Mouse (Mus musculus): ENCODE results near the gene Gtf2h1. TPM values are rescaled to one million over a fixed set of nuclear protein-coding genes. Genes with fewer than 3 reads are reported as not detected.
A peak's percentile ranks its signal among the peaks of the same experiment; 100 is the strongest.

Gtf2h1 gene
- polyA plus RNA-seq, 1 experiment from 2014 or later = 51.5 TPM

GRCm38 (mm10) chr7:46843576-46843975, 47.7 kb downstream of the Gtf2h1 start:
- Histone ChIP-seq H3K27me3 (no peaks in the 10 kb centered on the region), H3K4me3 (no peak overlapping the region), H3K27ac (replicated peaks) (no peak overlapping the region), H3K4me1 (peaks cover 31% of the 10 kb centered on the region), H3K4me2 (replicated peaks) (no peak overlapping the region), H3K9me3 (no peaks in the 10 kb centered on the region), H3K36me3 (peaks cover 3% of the 10 kb centered on the region; the same call in 1 of the 2 replicates), H3K9ac (replicated peaks) (no peak overlapping the region)
- WGBS = 88% methylated on average over 4 of the region's 4 CpGs
- ATAC-seq (replicated peaks) = no peak

- Histone ChIP-seq H3K4me2 (replicated peaks) (peak overlapping the region; percentile 90), H3K27ac (replicated peaks) (peak overlapping the region; percentile 87), H3K27me3 (no peaks in the 10 kb centered on the region), H3K4me1 (peaks cover 21% of the 10 kb centered on the region), H3K36me3 (peaks cover 17% of the 10 kb centered on the region), H3K9ac (replicated peaks) (peak overlapping the region; percentile 83), H3K4me3 (peak overlapping the region; percentile 84), H3K9me3 (no peaks in the 10 kb centered on the region)
- WGBS = under 1% methylated on average over 51 of the region's 51 CpGs
- ATAC-seq (replicated peaks) = peak; percentile 87
These were observed 49.5 kb downstream of the Gtf2h1 start for GRCm38 (mm10) chr7:46845211-46845977.

- 0% methylated on average over 36 of the region's 36 CpGs for WGBS
- peak overlapping the region; percentile 84 for H3K4me3 ChIP-seq
- ATAC-seq (replicated peaks) = peak; percentile 57
- H3K9ac ChIP-seq (replicated peaks) = peak overlapping the region; percentile 83
- H3K36me3 ChIP-seq = peaks cover 21% of the 10 kb centered on the region
- H3K4me1 ChIP-seq = peaks cover 21% of the 10 kb centered on the region
- peak overlapping the region; percentile 87 for H3K27ac ChIP-seq (replicated peaks)
- peak overlapping the region; percentile 90 for H3K4me2 ChIP-seq (replicated peaks)
- H3K27me3 ChIP-seq = no peaks in the 10 kb centered on the region
- no peaks in the 10 kb centered on the region for H3K9me3 ChIP-seq
These were observed 50.1 kb downstream of the Gtf2h1 start for GRCm38 (mm10) chr7:46845978-46846485.

- peak; percentile 51 for ATAC-seq (replicated peaks)
- Histone ChIP-seq H3K4me3 (peak overlapping the region; percentile 84), H3K27me3 (no peaks in the 10 kb centered on the region), H3K9ac (replicated peaks) (peak overlapping the region; percentile 83), H3K4me1 (peaks cover 21% of the 10 kb centered on the region), H3K27ac (replicated peaks) (peak overlapping the region; percentile 87), H3K36me3 (peaks cover 28% of the 10 kb centered on the region), H3K9me3 (no peaks in the 10 kb centered on the region), H3K4me2 (replicated peaks) (peak overlapping the region; percentile 90)
- 1% methylated on average over 28 of the region's 28 CpGs for WGBS
These were observed 50.8 kb downstream of the Gtf2h1 start for GRCm38 (mm10) chr7:46846486-46847244.

- WGBS = 79% methylated on average over 5 of the region's 5 CpGs
These were observed 53.4 kb downstream of the Gtf2h1 start for GRCm38 (mm10) chr7:46849287-46849686.

DNA sequence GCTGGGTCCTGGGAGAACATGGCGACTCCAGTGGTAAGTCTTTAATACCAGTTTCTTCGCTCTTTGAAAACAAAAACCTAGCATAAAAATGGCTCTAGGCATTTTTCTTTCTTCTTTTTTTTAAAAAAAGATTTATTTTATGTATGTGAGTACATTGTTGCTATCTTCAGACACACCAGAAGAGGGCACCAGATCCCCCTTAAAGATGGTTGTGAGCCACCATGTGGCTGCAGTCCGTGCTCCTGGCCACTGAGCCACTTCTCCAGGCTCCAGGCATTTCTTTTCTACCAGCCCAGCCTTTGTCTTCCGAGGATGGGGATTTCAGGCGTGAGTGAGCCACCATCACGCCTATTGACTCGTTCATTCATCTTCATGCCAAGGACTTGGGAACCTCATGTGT, 55.1 kb downstream of the Gtf2h1 start:
- Histone ChIP-seq H3K9ac (replicated peaks) (no peak overlapping the region), H3K27me3 (no peaks in the 10 kb centered on the region), H3K36me3 (peaks cover 67% of the 10 kb centered on the region), H3K4me3 (no peak overlapping the region), H3K9me3 (no peaks in the 10 kb centered on the region), H3K27ac (replicated peaks) (no peak overlapping the region), H3K4me1 (peaks cover 15% of the 10 kb centered on the region), H3K4me2 (replicated peaks) (no peak overlapping the region)
- WGBS = 50% methylated on average over 7 of the region's 7 CpGs
- ATAC-seq (replicated peaks) = no peak

More at GRCm38 (mm10) chr7:46849287-46849686, 53.4 kb downstream of the Gtf2h1 start:
- no peaks in the 10 kb centered on the region for H3K9me3 ChIP-seq
- H3K4me3 ChIP-seq = no peak overlapping the region
- peaks cover 52% of the 10 kb centered on the region for H3K36me3 ChIP-seq
- no peak overlapping the region for H3K4me2 ChIP-seq (replicated peaks)
- H3K27me3 ChIP-seq = no peaks in the 10 kb centered on the region
- H3K4me1 ChIP-seq = peaks cover 21% of the 10 kb centered on the region
- ATAC-seq (replicated peaks) = no peak
- H3K9ac ChIP-seq (replicated peaks) = no peak overlapping the region
- no peak overlapping the region for H3K27ac ChIP-seq (replicated peaks)

GRCm38 (mm10) chr7:46852666-46853065, 56.8 kb downstream of the Gtf2h1 start:
- Histone ChIP-seq H3K27ac (replicated peaks) (no peak overlapping the region), H3K27me3 (no peaks in the 10 kb centered on the region), H3K4me2 (replicated peaks) (no peak overlapping the region), H3K36me3 (peaks cover 67% of the 10 kb centered on the region), H3K9me3 (no peaks in the 10 kb centered on the region), H3K9ac (replicated peaks) (no peak overlapping the region), H3K4me1 (0 out of 2 replicates have a peak, but pooled peaks cover 2% of the 10 kb centered on the region), H3K4me3 (no peak overlapping the region)
- 82% methylated on average over 1 of the region's 1 CpGs for WGBS
- ATAC-seq (replicated peaks) = no peak

- Histone ChIP-seq H3K4me2 (replicated peaks) (no peak overlapping the region), H3K4me1 (no peaks in the 10 kb centered on the region), H3K9ac (replicated peaks) (no peak overlapping the region), H3K27ac (replicated peaks) (no peak overlapping the region), H3K27me3 (no peaks in the 10 kb centered on the region), H3K9me3 (no peaks in the 10 kb centered on the region), H3K4me3 (no peak overlapping the region), H3K36me3 (peaks cover 65% of the 10 kb centered on the region)
- no peak for ATAC-seq (replicated peaks)
- WGBS = 80% methylated on average over 9 of the region's 9 CpGs
These were observed 57.5 kb downstream of the Gtf2h1 start for GRCm38 (mm10) chr7:46853365-46853764.

- Histone ChIP-seq H3K27ac (replicated peaks) (no peak overlapping the region), H3K9me3 (no peaks in the 10 kb centered on the region), H3K4me1 (no peaks in the 10 kb centered on the region), H3K27me3 (no peaks in the 10 kb centered on the region), H3K9ac (replicated peaks) (no peak overlapping the region), H3K4me2 (replicated peaks) (no peak overlapping the region), H3K36me3 (peaks cover 46% of the 10 kb centered on the region), H3K4me3 (no peak overlapping the region)
- 72% methylated on average over 7 of the region's 7 CpGs for WGBS
- ATAC-seq (replicated peaks) = no peak
These were observed 60.1 kb downstream of the Gtf2h1 start for GRCm38 (mm10) chr7:46855866-46856560.

DNA sequence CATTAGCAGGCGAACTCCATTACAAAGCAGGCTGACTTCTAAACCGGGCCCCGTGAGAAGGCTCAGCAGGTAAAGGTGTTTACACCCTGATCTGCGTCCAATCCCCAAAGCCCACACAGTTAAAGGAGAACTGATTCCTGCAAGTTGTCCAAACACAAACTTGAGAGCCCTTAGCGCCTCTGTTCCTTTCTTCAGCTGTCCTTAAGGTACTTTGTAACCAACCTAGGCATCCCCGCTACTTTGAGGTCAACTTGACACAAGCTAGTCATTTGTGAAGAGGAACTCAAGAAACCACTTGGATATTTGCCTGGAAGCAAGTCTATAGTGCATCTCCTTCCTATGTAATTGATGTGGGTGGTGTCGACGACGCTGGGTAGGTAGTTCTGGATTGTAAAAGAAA, 61.5 kb downstream of the Gtf2h1 start:
- Histone ChIP-seq H3K9me3 (no peaks in the 10 kb centered on the region), H3K27ac (replicated peaks) (no peak overlapping the region), H3K4me2 (replicated peaks) (no peak overlapping the region), H3K27me3 (no peaks in the 10 kb centered on the region), H3K4me3 (no peak overlapping the region), H3K9ac (replicated peaks) (no peak overlapping the region), H3K4me1 (no peaks in the 10 kb centered on the region), H3K36me3 (peaks cover 34% of the 10 kb centered on the region)
- ATAC-seq (replicated peaks) = no peak
- 81% methylated on average over 9 of the region's 9 CpGs for WGBS

DNA sequence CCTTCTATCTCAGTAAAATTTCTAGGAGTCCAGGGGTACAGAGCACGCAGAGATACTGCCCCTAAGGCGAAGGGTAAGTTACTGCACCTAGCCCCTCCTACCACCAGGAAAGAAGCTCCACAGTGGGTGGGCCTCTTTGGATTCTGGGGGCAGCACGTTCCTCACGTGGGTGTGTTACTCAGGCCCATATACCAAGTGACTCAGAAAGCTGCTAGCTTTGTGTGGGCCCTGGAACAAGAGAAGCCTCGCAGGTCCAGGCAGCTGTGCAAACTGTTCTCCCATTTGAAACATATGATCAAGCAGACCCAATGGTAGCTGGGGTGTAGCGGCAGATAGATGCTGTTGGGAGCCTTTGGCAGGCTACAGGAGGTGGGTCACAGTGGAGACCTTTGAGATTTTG, 63.1 kb downstream of the Gtf2h1 start:
- no peaks in the 10 kb centered on the region for H3K4me1 ChIP-seq
- H3K9me3 ChIP-seq = no peaks in the 10 kb centered on the region
- no peak overlapping the region for H3K27ac ChIP-seq (replicated peaks)
- ATAC-seq (replicated peaks) = no peak
- no peak overlapping the region for H3K9ac ChIP-seq (replicated peaks)
- peaks cover 18% of the 10 kb centered on the region for H3K36me3 ChIP-seq
- H3K27me3 ChIP-seq = no peaks in the 10 kb centered on the region
- no peak overlapping the region for H3K4me2 ChIP-seq (replicated peaks)
- 65% methylated on average over 6 of the region's 6 CpGs for WGBS
- no peak overlapping the region for H3K4me3 ChIP-seq

DNA sequence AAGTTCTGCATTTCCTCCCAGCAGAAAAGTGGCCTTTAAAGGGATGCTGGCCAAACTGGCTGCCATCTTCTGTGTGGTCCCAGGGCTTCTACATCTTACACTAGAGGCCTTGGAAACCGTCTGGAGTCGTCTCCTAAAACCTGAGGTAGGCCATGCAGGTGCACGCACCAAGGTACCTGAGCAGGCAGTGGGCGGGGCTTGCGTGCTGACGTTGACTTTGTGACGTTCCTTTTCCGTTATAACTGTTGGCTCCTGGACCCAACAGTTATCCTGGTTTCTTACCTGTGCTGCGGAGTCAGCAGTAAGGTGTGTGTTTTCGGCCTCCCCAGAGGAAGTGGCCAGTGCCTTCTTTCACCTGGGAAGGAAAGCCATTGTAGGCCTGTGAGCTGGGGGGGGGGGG, 65.1 kb downstream of the Gtf2h1 start, which contains the start of gene Ldhc:
Gene Ldhc (plus strand): TSS at position 208 of the 400 bp plus-strand sequence.
- Histone ChIP-seq H3K4me1 (no peaks in the 10 kb centered on the region), H3K27me3 (no peaks in the 10 kb centered on the region), H3K27ac (replicated peaks) (no peak within 1 kb of the TSS), H3K9ac (replicated peaks) (no peak within 1 kb of the TSS), H3K9me3 (no peaks in the 10 kb centered on the region), H3K4me2 (replicated peaks) (no peak within 1 kb of the TSS), H3K4me3 (no peak within 1 kb of the TSS), H3K36me3 (no peaks in the 10 kb centered on the region)
- ATAC-seq (replicated peaks) = no peak
- 35% methylated on average over 10 of the region's 10 CpGs for WGBS
